Mouse (Mus musculus) cerebellum, adult 2 months (tissue): ENCODE results near the gene Dbndd1.

Source experiments
- CTCF ChIP-seq: fragments of 200-500 bp; IDR thresholded peaks from 2 replicates; pipeline ENCODE4 v1.5.1; 2011; ENCODE audit warnings: low read depth, mild to moderate bottlenecking, control low read depth, low read length, moderate library complexity, borderline replicate concordance; ENCODE audit not compliant: insufficient read depth
- POLR2A ChIP-seq: fragments of 200-500 bp; IDR thresholded peaks from 2 replicates; pipeline ENCODE4 v1.6.1; 2011; ENCODE audit warnings: low read length, control low read depth, borderline replicate concordance; ENCODE audit not compliant: insufficient read depth

DNA sequence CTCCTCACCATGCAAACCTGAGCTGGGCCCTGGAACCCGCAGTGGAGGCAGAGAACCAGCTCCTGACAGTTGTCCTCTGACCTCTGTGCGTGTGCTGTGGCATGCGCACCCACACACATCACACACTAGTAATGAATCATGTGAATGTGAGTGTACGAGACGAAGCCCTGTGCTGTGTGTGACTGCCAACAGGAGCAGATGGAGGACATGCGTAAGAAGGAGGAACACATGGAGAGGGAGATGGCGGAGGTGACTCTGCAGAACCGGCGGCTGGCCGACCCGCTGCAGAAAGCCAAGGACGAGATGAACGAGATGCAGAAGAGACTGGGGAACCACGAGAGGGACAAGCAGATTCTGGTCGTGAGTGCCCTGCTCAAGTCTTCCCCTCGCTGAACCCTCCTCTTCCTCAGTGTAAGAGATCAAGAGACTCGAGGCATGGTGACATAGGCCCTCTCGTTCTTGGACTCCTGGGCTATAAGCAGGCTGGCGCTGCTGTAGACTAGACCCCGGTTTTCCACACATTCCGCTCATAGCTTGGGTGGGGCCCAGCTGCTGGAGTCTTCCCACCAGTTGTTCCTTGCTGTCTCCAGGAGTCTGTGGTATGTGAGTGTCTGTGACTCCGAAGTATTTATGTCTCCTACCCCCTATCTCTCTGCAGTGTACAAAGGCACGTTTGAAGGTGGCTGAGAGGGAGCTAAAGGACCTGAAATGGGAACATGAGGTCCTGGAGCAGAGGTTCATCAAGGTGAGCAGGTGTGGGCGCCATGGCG, 12.6 kb upstream of the Dbndd1 start:
- TF ChIP-seq CTCF, result no peak
- no peak for TF ChIP-seq POLR2A
